Mouse (Mus musculus) adrenal gland, postnatal 14 days (tissue): ENCODE measurements around the gene Fgfr2. TPM values are rescaled to one million over a fixed set of nuclear protein-coding genes. Genes with fewer than 3 reads are reported as not detected.

Experiments used
- DNase-seq: peaks from one replicate; pipeline ENCODE4 v3.0.0; 2021; ENCODE audit warnings: mixed read lengths
- total RNA-seq: library from RNA; stranded (reverse); gene quantifications from 2 replicates; pipeline ENCODE4 v1.2.3, GENCODE M21; 2021

Gene Fgfr2
- total RNA-seq, 1 experiment from 2014 or later = 227 TPM

DNA sequence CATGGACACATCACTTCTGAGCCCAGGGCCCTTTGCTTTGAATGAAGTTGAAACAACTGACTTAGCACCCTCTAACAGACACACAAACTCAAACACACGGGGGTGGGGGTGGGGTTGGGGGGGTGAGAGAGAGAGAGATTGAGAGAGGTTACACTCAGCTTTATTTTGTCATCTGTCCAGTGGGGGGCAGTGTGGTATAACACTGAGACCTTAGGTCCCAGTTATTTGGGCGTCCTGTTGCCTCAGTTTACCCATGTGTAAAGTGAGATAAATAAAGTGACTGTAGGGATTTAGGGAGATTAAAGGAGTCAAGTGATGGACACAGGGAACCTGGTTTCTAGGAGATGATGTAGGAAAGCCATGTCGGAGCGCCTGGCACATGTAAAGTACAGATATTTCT lies 2382.1 kb downstream of the Fgfr2 start:
- DNase-seq = no peak

DNA sequence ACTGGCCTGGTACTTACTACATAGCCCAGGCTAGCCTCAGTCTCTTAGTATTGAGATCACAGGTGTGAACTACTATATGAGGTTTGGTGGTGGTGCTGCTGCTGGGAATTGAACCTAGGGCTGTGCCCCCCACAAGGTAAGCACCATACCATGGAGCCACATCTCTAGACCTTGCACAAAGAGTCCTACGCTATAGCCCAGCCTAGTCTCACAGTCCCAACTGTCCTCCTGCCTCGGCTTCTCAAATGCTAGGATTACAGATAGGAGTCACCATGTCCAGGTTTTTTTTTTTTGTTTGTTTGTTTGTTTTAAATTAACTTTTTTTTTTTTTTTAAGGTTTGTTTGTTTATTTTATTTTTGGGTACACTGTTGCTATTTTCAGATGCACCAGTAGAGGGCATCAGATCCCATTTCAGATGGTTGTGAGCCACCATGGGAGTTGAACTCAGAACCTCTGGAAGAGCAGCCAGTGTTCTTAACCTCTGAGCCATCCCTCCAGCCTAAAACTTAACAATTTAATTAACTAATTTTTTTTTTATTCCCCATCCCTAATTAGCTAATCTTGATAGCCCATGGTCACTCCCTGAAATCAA lies 2388.9 kb downstream of the Fgfr2 start:
- no peak for DNase-seq

DNA sequence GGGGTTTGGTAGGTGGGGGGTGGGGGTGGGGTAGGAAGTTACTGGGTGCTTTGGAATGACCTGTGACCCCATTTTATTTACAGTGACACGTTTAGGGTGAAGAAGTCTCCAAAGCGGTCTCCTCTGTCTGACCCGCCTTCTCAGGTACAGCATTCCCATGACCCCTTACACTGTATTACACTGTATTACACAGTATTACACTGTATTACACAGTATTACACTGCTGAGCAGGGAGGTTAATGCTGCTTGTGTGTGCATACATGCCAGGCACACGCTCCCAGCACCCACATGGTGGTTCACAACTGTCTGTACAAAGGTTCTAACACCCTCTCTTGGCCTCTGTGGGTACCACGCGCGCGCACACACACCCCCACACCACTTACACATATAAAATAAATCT lies 2389.7 kb downstream of the Fgfr2 start:
- no peak for DNase-seq

DNA sequence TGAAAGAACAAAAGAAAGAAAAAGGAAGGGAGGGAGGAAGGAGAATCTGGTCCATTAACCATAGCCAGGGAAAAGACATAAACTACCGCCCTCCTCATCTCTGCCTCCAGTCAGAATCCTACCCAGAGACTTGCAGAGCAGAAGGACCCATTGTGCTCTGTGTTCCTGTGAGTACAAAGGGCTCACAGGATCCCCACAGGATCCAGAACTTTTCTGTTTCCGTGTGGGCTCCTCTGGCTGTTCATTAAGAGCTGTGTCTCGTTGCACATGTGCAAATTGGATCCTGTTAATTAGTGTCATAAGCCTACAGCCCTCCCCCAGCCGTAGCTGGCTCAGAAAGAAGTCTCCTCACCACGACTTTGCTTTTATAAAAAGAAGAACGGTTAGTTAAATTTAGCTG lies 2390.2 kb downstream of the Fgfr2 start:
- DNase-seq = no peak

DNA sequence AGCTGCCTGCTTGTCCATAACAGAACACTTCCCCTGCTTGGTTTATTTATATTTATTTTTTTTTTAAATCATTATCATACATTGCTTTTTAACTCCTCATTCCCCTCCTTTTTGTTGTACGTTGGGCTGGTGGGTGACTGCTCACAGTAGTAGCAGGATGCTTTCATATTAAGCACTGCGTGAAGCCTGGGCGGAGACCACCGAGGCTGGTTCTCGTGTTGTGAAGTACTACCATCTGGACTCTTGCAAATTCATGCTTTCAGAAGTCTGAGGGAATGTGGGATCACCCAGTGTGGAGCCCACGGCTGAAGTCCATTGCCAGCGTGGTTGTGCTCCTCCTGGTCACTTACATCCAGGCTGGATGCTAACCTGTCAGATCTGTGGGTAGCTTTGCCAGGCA lies 2391.4 kb downstream of the Fgfr2 start:
- no peak for DNase-seq

DNA sequence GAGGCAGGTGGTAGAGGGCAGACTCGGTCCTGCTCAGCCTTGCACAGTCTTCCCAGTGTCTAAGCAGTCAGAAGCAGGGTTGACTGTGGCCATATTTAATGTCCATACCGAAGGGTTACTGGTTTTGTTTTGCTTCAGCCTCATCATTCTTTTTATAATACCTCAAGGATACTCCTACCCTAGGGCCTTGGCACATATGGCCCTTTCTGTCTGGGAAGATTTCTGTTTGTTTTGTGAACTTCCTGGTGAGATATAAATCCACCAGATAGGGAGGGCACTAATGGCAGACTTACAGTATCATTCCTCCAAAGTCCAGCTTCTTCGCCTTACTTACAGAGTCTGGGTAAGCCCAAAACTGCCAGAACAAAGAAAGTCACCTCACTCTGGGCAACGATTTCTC lies 2395.6 kb downstream of the Fgfr2 start:
- no peak for DNase-seq

DNA sequence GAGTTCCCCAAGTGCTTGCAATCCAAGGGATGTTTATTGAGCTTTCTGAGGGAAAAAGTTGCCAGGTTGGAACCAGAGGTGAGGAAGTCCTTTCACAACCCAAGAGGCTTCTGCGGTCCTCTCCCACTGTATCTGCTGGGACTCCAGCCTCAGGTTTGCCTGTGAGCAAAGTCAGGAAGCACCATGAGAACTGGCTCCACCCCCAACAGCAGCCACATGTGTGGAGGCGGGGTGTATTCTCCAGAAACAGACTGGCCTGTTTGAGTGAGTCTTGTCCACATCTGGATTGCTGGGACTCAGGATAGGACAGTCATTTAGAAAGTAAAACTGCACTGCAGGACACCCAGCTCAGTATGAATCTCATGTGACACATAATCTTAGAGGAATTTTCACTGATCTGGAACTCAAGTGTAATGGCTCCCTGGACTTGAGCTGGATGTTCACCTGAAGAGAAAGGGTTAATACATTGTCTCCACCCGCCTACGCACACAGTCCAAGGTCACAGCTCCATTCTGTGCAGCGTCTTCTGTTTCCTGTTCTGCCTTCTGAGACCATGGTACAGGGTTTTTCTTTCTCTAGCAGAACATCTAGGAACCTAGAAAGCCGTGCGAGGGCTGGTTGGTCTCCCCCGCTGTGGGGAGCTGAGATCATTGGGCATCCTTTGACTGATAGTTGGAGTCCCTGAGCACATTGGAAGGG lies 2396.3 kb downstream of the Fgfr2 start:
- peak; percentile 31 for DNase-seq

DNA sequence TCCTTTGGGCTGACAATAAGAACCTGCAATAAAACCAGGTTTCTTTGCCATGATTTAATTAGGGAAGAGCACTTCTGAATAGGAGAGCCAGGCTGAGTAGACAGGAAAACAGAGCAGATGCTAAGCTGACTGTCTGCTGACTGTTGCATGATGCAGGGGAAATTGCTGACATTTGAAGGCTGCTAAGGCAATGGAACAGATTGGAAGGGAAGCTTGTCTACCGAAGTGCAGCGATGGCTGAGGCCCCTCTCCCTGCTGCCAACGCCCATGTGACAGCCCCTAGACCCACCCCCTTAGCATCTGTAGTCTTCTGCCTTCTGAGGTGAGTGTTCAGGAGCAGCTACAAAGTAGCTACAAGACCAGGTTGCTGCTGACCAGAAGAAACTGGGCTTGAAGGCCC lies 2397.0 kb downstream of the Fgfr2 start:
- DNase-seq = no peak

DNA sequence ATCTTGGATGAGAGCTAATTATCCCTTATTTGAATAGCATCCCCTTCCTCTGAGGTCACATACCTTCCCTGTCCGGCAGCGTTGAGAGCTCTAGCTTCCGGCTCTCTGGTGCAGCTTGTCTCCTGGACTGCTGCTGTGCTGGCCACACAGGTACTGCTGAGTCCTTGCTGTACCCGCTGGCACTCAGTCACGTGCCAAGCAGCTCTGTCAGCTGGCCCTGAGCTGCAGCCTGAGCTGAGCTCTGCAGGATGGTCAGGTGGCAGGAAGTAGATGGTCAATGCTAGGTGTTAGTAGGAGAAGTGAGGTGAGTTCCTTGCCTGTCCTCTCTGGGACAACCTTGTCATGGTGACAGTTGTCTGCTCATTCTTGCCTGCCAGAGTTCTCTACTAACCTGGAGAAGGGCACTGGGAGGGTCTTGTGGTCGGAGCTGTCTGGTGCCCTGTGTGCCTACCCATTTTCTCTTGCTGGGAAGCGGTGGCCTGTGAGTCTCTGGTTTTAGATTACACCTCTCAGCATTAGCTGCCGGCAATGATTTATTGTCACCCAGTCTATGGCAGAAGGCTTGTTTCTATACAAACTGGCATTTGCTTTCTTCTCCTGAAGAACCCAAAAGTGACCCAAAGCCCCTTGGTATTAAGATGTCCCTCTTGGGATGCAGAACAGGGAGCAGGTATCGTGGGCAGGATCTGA lies 2402.4 kb downstream of the Fgfr2 start:
- DNase-seq = no peak

DNA sequence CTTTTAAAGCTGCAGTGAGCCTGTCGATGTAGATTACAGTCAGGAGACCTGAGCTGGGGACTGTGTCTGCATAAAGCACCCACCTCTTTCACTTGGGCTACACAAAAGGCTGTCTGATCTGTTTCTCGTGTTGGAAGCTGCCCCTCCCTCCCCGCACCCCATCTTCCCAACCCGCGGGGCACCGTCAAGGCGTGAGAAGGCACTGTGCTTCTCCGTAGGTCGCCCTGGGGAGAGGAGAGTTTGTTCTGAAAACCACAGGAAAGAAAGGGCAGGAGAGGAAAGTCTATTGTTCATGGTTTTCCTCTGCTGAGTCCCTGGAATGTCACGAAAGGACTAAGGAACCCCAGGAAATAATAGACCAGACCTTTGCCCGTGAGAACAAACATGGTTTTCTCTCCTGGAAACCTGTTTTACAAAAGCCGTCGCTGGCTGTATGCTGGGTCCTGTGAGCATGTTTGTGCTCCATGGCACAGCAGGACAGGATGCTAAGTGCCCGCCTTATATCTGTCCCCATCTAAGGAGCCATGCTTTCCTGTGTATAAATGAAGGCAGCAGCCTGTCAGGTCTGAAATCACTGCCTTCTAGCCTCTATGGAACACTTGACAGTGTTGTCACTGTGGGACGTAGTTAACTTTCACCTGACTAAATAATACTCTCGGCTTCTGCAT lies 2403.1 kb downstream of the Fgfr2 start:
- DNase-seq = no peak

DNA sequence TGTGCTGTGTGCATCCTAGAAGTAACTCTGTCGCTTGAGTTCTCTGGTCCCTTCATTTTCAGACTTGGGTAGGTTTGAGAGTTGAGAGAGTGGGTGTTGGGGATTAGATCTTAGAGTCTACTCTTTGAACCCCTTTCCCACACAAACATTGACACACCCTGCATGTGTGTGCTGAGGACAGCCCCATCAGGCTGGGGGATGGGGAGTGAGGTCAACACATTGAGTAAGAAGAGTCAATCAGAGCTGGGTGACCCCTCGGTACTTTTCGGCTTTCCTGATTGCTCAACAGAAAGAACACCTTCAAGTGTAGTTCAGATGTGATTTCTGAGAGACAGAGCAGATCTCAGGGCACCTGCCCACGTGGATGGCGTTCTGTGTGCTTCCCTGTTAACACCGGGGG lies 2406.2 kb downstream of the Fgfr2 start:
- no peak for DNase-seq

DNA sequence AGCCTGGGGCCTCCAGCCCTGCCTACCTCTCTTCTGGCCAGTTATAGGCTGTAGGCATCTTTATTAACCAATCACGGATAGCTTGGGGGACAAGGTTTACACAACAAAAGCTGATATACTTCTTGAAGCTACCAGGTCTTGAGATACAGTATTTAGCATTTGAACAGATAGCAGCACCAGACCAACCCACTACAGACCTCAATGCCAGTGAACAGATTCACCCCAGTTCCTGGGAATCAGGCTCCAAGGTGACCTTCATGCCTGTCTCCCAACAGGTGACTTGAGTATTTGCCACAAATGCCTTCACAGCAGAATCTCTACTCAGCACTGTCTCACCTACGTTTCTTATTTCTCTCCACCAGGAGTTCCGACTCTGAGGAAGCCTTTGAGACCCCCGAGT lies 2406.8 kb downstream of the Fgfr2 start:
- DNase-seq = no peak

DNA sequence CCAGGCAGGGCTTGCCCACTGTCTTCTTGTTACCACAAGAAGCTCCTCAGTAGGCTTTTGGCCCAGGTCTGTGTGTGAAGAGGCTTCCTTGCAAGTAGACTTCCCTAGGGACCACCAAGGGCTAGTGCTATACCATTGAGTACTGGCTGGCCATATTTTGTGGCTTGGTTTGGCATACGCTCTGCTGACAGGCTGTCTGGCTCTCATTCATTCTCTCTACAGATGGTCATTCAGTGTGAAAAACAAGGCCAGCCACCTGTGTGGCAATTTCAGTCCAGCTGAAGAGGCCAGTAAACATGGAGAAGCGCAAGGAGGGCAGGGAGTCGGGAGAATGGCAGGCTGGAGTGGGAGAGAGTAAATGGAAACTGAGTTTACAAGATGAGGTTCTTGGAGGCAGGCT lies 2407.7 kb downstream of the Fgfr2 start:
- DNase-seq = no peak

DNA sequence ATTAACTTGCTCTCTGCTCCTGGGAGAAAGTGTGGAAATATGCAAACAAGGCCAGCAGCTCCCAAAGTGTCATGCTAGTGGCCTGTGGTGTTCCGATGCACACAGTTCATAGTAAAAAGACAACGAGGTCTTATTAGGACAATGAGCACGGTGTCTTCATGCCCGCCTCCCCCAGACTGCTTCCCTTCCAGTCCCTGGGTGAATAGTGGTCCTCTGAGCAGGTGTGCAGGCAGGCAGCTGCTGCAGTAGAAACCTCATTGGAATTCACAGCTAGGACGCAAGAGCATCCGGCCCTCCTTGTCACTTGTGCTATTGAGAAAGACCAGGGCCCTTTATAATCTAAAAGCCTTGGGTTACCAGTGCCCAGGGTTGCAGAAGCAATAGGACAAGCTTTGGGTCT lies 2409.8 kb downstream of the Fgfr2 start:
- DNase-seq = no peak

DNA sequence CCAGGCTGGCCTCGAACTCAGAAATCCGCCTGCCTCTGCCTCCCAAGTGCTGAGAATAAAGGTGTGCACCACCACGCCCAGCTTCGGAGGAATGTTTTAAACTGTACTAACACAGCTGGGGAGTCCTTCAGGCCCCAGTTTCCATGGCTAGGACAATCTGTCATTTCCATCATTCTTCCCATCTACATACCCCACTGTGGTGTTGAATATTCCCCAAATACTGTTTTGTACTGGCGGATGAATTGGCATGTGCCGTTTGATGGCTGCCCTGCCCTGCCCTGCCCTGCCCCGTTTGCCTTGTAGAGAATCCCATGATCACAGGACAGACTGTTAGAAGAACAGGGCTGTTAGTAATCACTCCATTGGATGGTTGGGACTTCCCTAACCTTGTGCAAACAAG lies 2411.3 kb downstream of the Fgfr2 start:
- DNase-seq = no peak

DNA sequence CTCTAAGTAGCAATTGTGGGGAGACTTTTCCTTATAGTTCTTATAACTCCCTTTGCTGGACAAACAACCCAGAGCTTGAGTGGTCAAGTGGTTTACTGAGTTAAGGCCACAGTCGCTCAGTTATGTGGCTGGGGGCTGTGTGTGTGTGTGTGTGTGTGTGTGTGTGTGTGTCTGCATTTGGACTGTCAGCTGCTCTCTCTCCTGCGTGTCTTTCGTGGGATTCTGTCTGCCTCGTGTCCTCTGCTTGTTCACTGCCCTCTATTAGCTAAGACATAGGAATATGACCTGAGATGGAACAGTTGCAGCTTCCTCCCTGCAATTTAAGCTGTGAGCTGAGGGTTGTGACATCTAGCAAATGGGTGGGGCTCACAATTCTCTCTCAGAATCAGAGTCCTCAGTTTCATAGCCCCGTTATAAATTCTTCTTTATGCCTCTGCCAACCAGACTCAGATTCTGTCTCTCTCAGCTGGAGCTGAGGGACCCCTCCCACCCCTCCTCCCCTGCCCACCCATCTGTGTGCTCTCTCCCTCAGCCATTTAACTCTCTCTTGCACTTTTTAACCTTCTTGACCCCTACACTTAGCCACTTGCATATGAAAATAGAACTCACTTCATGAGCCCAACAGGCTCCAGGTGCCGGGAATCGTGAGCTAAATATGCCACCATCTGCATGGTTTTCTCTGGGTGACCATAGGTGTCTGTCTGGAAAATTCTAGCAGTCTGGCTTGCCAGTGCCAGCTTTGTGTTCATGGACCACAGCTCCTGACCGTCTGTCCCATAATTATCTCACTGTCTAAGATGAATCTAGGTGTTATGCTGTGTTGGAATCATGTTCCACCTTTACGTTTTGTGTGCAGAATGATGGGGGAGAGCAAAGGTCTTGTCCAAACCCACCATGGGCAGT lies 2413.5 kb downstream of the Fgfr2 start:
- no peak for DNase-seq

DNA sequence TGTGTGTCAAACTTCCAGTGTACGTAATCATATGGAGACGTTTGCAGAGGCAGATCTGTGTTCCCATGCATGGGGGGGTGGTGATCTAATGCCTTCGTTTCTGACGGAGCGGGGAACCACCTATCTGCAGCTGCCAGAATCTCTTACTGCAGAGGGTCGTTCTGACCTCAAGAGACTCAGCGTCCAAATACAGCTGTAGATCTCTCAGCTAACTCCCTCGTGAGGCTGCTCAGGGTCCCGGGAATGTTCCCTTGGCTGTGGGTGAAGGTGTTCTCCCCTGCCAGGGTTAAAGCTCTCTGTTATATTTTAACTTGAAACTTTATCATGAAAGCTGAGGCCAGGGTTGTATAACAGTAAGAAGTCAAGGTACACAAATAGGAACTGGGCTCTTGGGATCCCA lies 2414.2 kb downstream of the Fgfr2 start:
- no peak for DNase-seq

DNA sequence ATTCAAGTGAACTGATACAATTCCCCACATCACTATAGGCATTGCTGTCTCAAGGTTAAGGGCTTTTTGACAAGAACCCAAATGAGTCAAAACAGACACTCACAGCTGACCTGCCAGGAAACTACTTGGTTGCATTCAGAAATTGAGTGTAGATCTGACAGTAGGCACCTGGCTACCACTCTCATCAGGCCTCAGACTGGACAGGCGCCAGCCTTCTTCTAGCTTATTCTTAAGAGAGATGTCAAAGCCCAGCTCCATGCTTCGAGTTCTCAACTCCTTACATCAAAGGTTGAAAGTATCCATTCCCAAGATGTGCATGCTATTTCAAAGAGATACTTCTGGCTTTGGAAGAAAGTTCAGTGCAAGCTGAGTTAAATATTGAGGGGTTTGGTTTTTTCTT lies 2417.9 kb downstream of the Fgfr2 start:
- DNase-seq = no peak

DNA sequence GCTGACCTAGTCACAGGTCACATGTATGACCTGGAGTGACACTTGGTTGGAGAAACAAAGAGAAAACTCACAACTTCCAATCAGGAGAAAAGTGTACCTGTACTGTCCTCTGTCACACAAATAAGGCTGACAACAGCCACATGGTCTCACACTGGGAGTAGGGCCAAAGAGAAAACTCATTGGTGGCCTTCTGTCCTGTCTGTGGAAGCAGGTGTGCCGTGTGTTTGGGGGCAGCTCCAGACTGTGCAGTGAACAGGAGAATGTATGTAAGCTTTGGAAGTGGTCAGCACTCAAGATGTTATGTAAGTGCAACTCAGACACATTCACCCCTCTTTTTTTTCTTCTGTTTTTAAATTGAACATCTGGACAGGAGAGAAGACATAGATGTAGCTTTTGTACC lies 2421.8 kb downstream of the Fgfr2 start:
- DNase-seq = no peak

DNA sequence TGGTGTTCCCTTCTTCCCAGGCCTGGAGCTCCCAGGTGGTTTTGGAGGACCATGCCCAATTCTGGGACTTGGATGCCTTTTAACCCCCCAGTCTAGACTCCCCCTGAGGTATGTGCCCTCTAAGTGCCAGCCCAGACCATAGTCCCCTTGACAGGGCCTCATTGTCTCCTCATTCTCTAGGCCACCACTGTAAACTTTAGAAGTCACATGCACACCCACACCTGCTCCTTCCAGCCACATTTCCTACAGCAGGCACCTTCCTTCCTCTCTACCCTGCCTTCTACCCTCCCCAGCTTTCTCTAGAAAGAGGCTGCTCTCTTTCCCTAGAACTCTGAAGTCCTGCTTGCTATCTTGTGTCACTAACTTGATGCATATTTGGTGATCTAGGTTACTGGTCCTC lies 2424.7 kb downstream of the Fgfr2 start:
- no peak for DNase-seq

DNA sequence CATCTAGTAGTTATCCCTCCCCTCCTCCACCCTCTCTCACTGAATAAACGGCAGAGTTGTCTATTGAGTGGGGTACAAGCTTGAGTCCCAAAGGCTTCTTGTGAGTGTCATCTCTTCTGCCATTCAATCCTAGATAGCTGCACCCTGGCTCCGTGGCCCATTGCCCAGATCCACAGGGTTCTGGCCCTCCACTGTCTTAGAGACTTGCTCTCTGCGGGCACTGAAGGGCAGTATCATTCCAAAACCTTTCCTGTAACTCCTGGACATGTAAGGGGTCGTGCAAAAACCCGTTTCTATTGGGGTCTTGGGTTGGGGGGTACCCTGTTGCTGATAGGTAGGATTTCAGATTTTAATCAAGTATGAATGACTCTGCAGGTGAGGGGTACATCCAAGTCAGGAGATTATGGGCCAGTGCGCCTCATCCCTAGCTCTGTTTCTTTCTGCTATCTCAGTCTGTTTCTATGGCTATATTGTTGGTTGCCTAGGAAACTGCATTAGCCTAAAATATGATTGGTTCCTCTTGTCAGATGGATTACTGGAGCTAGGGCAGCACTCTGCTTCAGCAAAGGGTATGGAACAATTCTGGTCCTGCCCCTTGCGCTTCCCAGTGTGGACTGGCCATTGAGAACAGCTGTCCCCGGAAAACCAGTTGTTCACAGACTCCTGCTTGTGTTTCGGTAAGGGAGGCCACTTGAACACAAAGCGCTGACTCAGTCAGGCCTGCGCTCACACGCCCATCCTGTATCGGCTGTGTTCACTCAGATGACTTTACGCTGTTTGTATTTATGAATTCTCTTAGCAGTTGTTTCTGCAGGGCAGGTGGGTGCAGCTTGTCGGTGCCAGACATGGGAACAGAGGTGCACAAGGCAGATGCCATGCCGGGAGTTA lies 2426.6 kb downstream of the Fgfr2 start:
- no peak for DNase-seq
